Mouse (Mus musculus): Measurements from ENCODE around the gene Tnp2. TPM values are rescaled to one million over a fixed set of nuclear protein-coding genes. Genes with fewer than 3 reads are reported as not detected.

Tnp2 gene
- polyA plus RNA-seq, 1 experiment from 2014 or later: not detected

GRCm38 (mm10) chr16:10771769-10772510, 16.5 kb downstream of the Tnp2 start:
- DNase-seq (ENCODE audit: low spot score) (no peak), ATAC-seq (replicated peaks; ENCODE audit: insufficient number of reproducible peaks, low FRiP score, low TSS enrichment, low read depth) (no peak)
- Histone ChIP-seq H3K36me3 (replicated peaks; ENCODE audit: control insufficient read depth, insufficient read depth, low read depth, low read length) (no peaks in the 10 kb centered on the region), H3K9me3 (replicated peaks; ENCODE audit: control insufficient read depth, low read length) (no peaks in the 10 kb centered on the region), H3K27me3 (ENCODE audit: control insufficient read depth, insufficient read depth, low read length) (no peaks in the 10 kb centered on the region), H3K4me3 (ENCODE audit: low read depth, low read length) (no peak overlapping the region), H3K9ac (replicated peaks; ENCODE audit: low read length) (no peak overlapping the region; the same call in 1 of the 2 replicates), H3K4me1 (ENCODE audit: control insufficient read depth, insufficient read depth, low read length) (no peaks in the 10 kb centered on the region), H3K27ac (replicated peaks; ENCODE audit: low read depth, low read length) (no peak overlapping the region), H3K4me2 (ENCODE audit: low read depth, low read length) (no peak overlapping the region)
- 53% methylated on average over 19 of the region's 19 CpGs for WGBS

- H3K27me3 ChIP-seq (ENCODE audit: control insufficient read depth, insufficient read depth, low read length): no peaks in the 10 kb centered on the region
- no peak overlapping the region for H3K27ac ChIP-seq (replicated peaks; ENCODE audit: low read depth, low read length)
- H3K9me3 ChIP-seq (replicated peaks; ENCODE audit: control insufficient read depth, low read length): no peaks in the 10 kb centered on the region
- H3K4me2 ChIP-seq (ENCODE audit: low read depth, low read length): no peak overlapping the region
- H3K36me3 ChIP-seq (replicated peaks; ENCODE audit: control insufficient read depth, insufficient read depth, low read depth, low read length): no peaks in the 10 kb centered on the region
- 41% methylated on average over 4 of the region's 4 CpGs for WGBS
- peak; percentile 30 for DNase-seq (ENCODE audit: low spot score)
- H3K4me3 ChIP-seq (ENCODE audit: low read depth, low read length): no peak overlapping the region
- H3K9ac ChIP-seq (replicated peaks; ENCODE audit: low read length): no peak overlapping the region
- H3K4me1 ChIP-seq (ENCODE audit: control insufficient read depth, insufficient read depth, low read length): no peaks in the 10 kb centered on the region
- no peak for ATAC-seq (replicated peaks; ENCODE audit: insufficient number of reproducible peaks, low FRiP score, low TSS enrichment, low read depth)
Measured at GRCm38 (mm10) chr16:10770531-10771325, 17.7 kb downstream of the Tnp2 start.

GRCm38 (mm10) chr16:10769661-10770060, 18.8 kb downstream of the Tnp2 start:
- 27% methylated on average over 2 of the region's 2 CpGs for WGBS
- H3K4me2 ChIP-seq (ENCODE audit: low read depth, low read length): no peak overlapping the region
- ATAC-seq (replicated peaks; ENCODE audit: insufficient number of reproducible peaks, low FRiP score, low TSS enrichment, low read depth) (no peak), DNase-seq (ENCODE audit: low spot score) (no peak)
- H3K27ac ChIP-seq (replicated peaks; ENCODE audit: low read depth, low read length): no peak overlapping the region
- H3K9ac ChIP-seq (replicated peaks; ENCODE audit: low read length): no peak overlapping the region
- H3K4me1 ChIP-seq (ENCODE audit: control insufficient read depth, insufficient read depth, low read length): no peaks in the 10 kb centered on the region
- H3K27me3 ChIP-seq (ENCODE audit: control insufficient read depth, insufficient read depth, low read length): no peaks in the 10 kb centered on the region
- H3K4me3 ChIP-seq (ENCODE audit: low read depth, low read length): no peak overlapping the region
- H3K9me3 ChIP-seq (replicated peaks; ENCODE audit: control insufficient read depth, low read length): no peaks in the 10 kb centered on the region
- no peaks in the 10 kb centered on the region for H3K36me3 ChIP-seq (replicated peaks; ENCODE audit: control insufficient read depth, insufficient read depth, low read depth, low read length)

GRCm38 (mm10) chr16:10768821-10769220, 19.6 kb downstream of the Tnp2 start:
- H3K4me2 ChIP-seq (ENCODE audit: low read depth, low read length): no peak overlapping the region
- DNase-seq (ENCODE audit: low spot score) (no peak), ATAC-seq (replicated peaks; ENCODE audit: insufficient number of reproducible peaks, low FRiP score, low TSS enrichment, low read depth) (no peak)
- no peaks in the 10 kb centered on the region for H3K9me3 ChIP-seq (replicated peaks; ENCODE audit: control insufficient read depth, low read length)
- H3K4me3 ChIP-seq (ENCODE audit: low read depth, low read length): no peak overlapping the region
- no peak overlapping the region for H3K27ac ChIP-seq (replicated peaks; ENCODE audit: low read depth, low read length)
- WGBS: 60% methylated on average over 9 of the region's 9 CpGs
- H3K27me3 ChIP-seq (ENCODE audit: control insufficient read depth, insufficient read depth, low read length): no peaks in the 10 kb centered on the region
- no peaks in the 10 kb centered on the region for H3K4me1 ChIP-seq (ENCODE audit: control insufficient read depth, insufficient read depth, low read length)
- H3K36me3 ChIP-seq (replicated peaks; ENCODE audit: control insufficient read depth, insufficient read depth, low read depth, low read length): no peaks in the 10 kb centered on the region
- H3K9ac ChIP-seq (replicated peaks; ENCODE audit: low read length): no peak overlapping the region

- Histone ChIP-seq H3K27ac (replicated peaks; ENCODE audit: low read depth, low read length) (no peak overlapping the region), H3K4me2 (ENCODE audit: low read depth, low read length) (no peak overlapping the region), H3K27me3 (ENCODE audit: control insufficient read depth, insufficient read depth, low read length) (no peaks in the 10 kb centered on the region), H3K36me3 (replicated peaks; ENCODE audit: control insufficient read depth, insufficient read depth, low read depth, low read length) (no peaks in the 10 kb centered on the region), H3K9me3 (replicated peaks; ENCODE audit: control insufficient read depth, low read length) (no peaks in the 10 kb centered on the region), H3K4me3 (ENCODE audit: low read depth, low read length) (no peak overlapping the region), H3K4me1 (ENCODE audit: control insufficient read depth, insufficient read depth, low read length) (no peaks in the 10 kb centered on the region), H3K9ac (replicated peaks; ENCODE audit: low read length) (no peak overlapping the region)
- WGBS: 41% methylated on average over 4 of the region's 4 CpGs
- DNase-seq (ENCODE audit: low spot score) (peak; percentile 84), ATAC-seq (replicated peaks; ENCODE audit: insufficient number of reproducible peaks, low FRiP score, low TSS enrichment, low read depth) (no peak)
Measured at GRCm38 (mm10) chr16:10767158-10767557, 21.3 kb downstream of the Tnp2 start.

GRCm38 (mm10) chr16:10764323-10764722, 24.1 kb downstream of the Tnp2 start:
- ATAC-seq (replicated peaks; ENCODE audit: insufficient number of reproducible peaks, low FRiP score, low TSS enrichment, low read depth): no peak

GRCm38 (mm10) chr16:10763540-10764264, 24.8 kb downstream of the Tnp2 start:
- H3K4me3 ChIP-seq (ENCODE audit: low read depth, low read length): no peak overlapping the region
- DNase-seq (ENCODE audit: low spot score) (no peak), ATAC-seq (replicated peaks; ENCODE audit: insufficient number of reproducible peaks, low FRiP score, low TSS enrichment, low read depth) (no peak)
- H3K9me3 ChIP-seq (replicated peaks; ENCODE audit: control insufficient read depth, low read length): no peaks in the 10 kb centered on the region
- H3K4me2 ChIP-seq (ENCODE audit: low read depth, low read length): no peak overlapping the region
- H3K4me1 ChIP-seq (ENCODE audit: control insufficient read depth, insufficient read depth, low read length): no peaks in the 10 kb centered on the region
- no peak overlapping the region for H3K9ac ChIP-seq (replicated peaks; ENCODE audit: low read length)
- no peak overlapping the region for H3K27ac ChIP-seq (replicated peaks; ENCODE audit: low read depth, low read length)
- H3K36me3 ChIP-seq (replicated peaks; ENCODE audit: control insufficient read depth, insufficient read depth, low read depth, low read length): no peaks in the 10 kb centered on the region
- 62% methylated on average over 6 of the region's 6 CpGs for WGBS
- H3K27me3 ChIP-seq (ENCODE audit: control insufficient read depth, insufficient read depth, low read length): no peaks in the 10 kb centered on the region

More at GRCm38 (mm10) chr16:10764323-10764722, 24.1 kb downstream of the Tnp2 start:
- Histone ChIP-seq H3K4me3 (ENCODE audit: low read depth, low read length) (no peak overlapping the region), H3K4me1 (ENCODE audit: control insufficient read depth, insufficient read depth, low read length) (no peaks in the 10 kb centered on the region), H3K9me3 (replicated peaks; ENCODE audit: control insufficient read depth, low read length) (no peaks in the 10 kb centered on the region), H3K4me2 (ENCODE audit: low read depth, low read length) (no peak overlapping the region), H3K36me3 (replicated peaks; ENCODE audit: control insufficient read depth, insufficient read depth, low read depth, low read length) (no peaks in the 10 kb centered on the region), H3K27me3 (ENCODE audit: control insufficient read depth, insufficient read depth, low read length) (no peaks in the 10 kb centered on the region), H3K27ac (replicated peaks; ENCODE audit: low read depth, low read length) (no peak overlapping the region), H3K9ac (replicated peaks; ENCODE audit: low read length) (no peak overlapping the region)
- WGBS: 84% methylated on average over 2 of the region's 2 CpGs
- no peak for DNase-seq (ENCODE audit: low spot score)
